Mouse (Mus musculus) R1 (cell line): ENCODE measurements around the gene Zmat5.

Experiments
- DNase-seq: peaks from one replicate; pipeline ENCODE4 v3.0.0-alpha.2; 2018; ENCODE audit warnings: low read depth, low spot score

Gene Zmat5

GRCm38 (mm10) chr11:4772925-4773324 is 68.4 kb downstream of the Zmat5 start:
- peak; percentile 73 for DNase-seq

GRCm38 (mm10) chr11:4780927-4781326 is 76.4 kb downstream of the Zmat5 start:
- no peak for DNase-seq

- no peak for DNase-seq
Observed at GRCm38 (mm10) chr11:4783116-4783515, 78.6 kb downstream of the Zmat5 start.

- no peak for DNase-seq
Observed at GRCm38 (mm10) chr11:4784629-4785142, 80.2 kb downstream of the Zmat5 start.
